Mouse (Mus musculus) heart, postnatal 36 days (tissue): Measurements from ENCODE around the gene Acod1. TPM values are rescaled to one million over a fixed set of nuclear protein-coding genes. Genes with fewer than 3 reads are reported as not detected.

Source experiments
- DNase-seq, 2 experiments: peaks; one replicate each; pipeline ENCODE4 v3.0.0; 2021 to 2022
- intact Hi-C: fragments of 180-260 bp; cut with DNase I; formaldehyde crosslinking; loops from one replicate; pipeline ENCODE4 v1.15.1; 2025
- total RNA-seq, 2 experiments: library from RNA; stranded (reverse); gene quantifications; 2 replicates each; pipeline ENCODE4 v1.2.3; 2021

Acod1 gene
- not detected for total RNA-seq

DNA sequence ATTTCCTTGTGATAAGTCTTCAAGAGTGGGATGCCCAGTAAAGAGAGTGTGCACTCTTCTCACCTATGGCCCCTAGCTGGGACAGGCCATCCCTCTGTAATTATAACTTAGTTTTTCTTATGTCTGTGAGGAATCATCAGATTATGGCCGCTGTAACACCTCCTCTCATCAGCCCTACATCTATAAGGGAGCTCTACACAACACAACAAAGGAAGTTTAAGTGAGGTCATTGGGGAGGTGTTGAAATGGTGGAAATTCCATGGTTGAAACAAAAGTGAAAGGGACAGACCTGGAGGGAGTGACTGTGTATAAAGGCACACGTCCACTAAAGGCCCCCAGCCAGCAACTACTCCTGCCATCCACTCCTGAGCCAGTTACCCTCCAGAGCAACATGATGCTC lies at the start of gene Acod1:
Gene Acod1 (plus strand): TSS at position 301 of the 400 bp plus-strand sequence.
- no peak for DNase-seq
- intact Hi-C loops = no loop called here

DNA sequence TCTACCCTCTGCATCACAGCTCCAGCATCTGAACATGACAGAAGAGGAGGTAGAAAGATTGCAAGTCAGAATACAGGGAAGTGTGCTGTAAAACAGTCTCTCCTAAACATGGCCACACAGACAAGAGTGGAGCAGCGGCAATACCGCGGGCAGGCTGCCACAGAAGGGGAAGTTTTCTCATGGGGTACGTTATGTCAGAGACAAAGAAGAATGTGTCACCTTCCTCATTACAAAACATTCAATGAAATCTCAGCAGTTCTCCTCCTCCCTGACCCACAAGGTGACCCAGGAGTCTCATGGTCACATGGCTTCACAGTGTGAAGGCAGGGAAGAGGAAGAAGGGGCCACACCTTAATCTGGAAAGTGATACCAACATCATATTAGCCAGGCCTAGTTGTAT lies 39.0 kb upstream of the Acod1 start:
- no peak for DNase-seq
- intact Hi-C loops = no loop called here

DNA sequence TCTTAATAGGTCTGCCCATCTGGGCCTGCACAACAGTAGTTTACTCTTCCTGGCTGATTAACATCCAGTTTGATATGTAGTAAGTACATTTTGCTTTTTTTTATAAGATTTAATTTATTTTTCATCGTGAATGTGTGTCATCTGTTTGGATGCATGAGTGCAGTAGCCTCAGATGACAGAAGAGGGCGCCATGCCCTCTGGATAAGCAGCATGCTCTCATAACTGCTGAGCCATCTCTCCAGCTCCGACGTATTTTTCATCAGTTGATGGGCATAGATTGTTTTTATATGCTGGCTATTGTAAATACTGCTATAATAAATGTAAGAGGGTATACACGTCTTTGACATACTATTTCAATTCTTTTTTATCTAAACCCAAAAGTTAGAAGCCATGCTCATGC lies 35.0 kb upstream of the Acod1 start:
- DNase-seq = peak in 1 of 2 experiments; percentile 41

DNA sequence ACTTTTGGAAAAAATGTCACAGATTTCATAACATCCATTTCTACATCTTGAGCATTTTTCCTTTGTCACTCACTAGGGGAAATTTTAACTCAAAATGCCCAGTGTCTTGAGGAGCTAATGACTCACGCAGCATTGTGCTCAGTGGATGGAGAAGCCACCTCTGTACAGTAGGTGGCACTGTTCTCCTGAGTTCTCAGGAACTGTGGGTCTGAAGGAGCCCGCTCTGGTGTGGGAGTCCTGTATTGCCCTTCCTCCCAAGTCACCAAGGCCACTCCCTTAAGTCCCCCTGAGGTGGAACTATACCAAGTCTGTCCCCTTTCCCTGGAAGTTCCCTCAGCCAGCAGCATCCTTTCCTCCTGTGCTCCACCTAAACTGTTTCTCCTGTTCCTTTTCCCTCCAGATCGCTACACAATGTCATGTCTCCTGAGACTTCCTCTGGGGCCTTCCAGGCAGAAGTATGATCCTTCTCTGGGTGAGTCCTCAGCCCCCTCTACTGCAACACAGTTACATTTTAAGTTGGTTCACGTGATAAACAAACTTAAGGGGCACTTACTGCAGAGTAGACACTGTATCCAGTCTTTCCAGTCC lies 34.1 kb upstream of the Acod1 start:
- DNase-seq = peak; percentile 56 to 68
- intact Hi-C loops = loop anchor here (1.0 kb wide), 2 partner anchors 39 to 525 kb away; no protein-coding TSS in a partner anchor

More for the DNA sequence above, 35.0 kb upstream of the Acod1 start:
- intact Hi-C loops = loop anchor here (1.0 kb wide), 2 partner anchors 40 to 526 kb away; no protein-coding TSS in a partner anchor

DNA sequence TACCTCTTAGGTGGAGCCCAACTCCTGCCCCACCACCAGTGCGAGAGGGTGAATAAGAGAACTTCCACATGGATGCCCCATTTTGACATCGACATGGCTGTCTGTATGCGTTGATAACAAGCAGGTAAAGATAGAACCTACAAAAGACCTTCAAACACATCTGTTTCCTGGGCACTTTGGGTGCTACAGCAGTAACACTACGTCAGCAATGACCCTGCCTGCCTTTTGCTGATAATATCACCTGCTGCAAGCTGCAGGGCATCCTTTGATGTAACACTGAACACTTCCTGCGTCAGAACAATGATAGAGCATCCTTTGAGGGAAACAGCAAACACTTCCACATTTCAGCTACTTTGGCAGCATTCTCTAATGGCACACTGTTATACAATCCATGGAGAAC lies 29.8 kb upstream of the Acod1 start:
- no peak for DNase-seq
- intact Hi-C loops = no loop called here

DNA sequence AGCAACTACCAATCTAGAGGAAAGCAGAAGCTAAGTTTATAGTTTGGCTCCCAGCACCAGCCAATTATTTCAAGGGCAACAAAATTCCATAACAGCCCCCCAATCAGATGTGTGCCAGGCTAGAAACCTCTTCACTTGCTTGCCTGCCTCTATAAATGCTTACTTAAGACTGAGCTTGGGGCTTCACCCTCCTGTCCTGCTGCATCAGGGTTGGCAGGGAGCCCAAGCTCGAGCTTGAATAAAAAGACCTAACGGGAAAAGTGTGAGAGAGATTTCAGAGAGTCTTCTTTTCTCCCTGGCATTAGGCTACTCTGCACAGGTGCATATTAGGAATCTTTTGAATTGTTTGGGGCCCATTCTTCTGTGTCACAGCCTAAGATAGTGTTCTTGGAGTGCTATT lies 26.7 kb upstream of the Acod1 start:
- intact Hi-C loops = no loop called here

DNA sequence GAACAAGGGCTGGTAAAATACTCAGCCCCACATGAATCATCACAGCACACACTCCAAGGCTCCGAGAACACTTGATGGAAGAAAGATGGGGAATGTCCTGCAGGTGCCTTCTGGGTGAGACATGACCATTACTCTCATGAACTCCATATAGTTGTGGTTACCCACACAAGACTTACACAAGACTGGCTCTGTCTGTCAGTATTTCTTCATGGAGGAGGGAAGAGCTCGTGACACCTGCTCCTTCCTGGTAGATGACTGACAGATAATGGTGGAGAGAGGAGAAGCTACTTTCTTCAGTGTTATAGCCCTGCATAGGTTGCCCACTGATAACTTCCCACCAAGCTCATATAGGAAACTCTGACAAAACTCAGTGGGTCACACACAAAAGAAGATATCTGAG lies 17.6 kb upstream of the Acod1 start:
- no peak for DNase-seq
- intact Hi-C loops = loop anchor here (2.0 kb wide), 1 partner anchor 14 kb away; no protein-coding TSS in a partner anchor

More for the DNA sequence above, 26.7 kb upstream of the Acod1 start:
- no peak for DNase-seq

DNA sequence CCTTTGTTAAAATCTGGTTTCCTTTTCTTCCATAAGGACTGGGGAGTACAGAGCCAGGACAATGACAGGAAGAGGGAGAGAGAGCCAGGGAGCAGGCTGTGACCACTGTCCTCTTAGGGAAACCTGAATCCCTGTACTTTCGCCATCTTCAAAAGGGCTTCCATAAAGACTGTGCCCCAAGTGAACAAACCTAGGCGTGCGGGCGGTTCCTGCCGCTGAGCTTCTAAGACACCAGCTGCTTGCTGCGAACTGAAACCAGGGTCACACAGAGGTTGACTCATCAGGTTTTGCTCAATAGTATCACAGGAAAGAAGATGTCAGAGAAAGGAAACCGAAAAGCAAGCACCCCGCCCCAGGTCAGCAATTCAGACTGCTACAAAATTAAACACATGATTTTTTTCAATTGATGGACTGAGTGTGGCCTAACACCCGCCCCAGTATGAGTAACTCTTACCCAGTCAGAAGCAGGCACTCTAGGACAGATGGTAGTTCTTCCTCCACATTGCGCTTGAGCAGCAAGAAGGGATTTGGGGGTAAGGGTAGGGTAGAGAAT lies 13.4 kb upstream of the Acod1 start:
- intact Hi-C loops = no loop called here
- DNase-seq = peak; percentile 13 to 28

DNA sequence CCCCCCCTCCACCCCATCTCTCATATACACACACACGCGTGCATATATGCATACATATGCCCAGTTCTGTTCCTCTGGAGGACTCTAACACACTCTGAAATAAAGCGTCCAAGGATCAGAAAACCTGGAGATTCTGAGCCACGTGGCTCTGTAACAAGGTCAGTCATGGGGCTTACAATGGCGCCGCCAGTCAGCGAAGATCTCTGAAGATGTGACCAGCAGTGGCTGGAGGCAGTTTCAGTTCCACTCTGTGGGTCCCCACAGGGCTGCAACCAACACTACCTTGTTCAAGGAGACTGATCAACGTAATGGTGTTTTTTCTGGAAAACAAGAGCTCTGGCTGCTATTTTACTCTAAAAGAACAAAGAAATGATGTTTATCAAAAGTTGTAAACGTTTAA lies 12.7 kb upstream of the Acod1 start:
- intact Hi-C loops = no loop called here
- no peak for DNase-seq

DNA sequence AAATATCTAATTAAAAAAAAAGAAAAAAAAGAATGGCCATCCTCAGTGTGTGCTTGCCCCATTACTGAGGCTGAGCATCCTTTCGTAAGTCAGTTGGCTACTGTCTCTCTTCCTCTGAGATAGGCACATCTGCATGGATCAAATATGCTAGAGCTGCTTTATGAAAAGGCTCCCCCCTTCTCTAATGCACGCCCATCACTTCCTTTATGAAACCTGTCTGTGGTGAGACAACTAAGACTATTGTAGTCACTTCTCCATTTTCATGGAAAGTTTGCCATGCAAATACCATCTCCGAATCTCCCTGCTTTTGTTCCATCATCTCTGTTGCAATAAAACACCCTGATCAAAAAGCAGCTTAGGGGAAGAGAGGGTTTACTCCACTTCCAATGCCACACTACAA lies 9.8 kb upstream of the Acod1 start:
- DNase-seq = no peak
- intact Hi-C loops = no loop called here

DNA sequence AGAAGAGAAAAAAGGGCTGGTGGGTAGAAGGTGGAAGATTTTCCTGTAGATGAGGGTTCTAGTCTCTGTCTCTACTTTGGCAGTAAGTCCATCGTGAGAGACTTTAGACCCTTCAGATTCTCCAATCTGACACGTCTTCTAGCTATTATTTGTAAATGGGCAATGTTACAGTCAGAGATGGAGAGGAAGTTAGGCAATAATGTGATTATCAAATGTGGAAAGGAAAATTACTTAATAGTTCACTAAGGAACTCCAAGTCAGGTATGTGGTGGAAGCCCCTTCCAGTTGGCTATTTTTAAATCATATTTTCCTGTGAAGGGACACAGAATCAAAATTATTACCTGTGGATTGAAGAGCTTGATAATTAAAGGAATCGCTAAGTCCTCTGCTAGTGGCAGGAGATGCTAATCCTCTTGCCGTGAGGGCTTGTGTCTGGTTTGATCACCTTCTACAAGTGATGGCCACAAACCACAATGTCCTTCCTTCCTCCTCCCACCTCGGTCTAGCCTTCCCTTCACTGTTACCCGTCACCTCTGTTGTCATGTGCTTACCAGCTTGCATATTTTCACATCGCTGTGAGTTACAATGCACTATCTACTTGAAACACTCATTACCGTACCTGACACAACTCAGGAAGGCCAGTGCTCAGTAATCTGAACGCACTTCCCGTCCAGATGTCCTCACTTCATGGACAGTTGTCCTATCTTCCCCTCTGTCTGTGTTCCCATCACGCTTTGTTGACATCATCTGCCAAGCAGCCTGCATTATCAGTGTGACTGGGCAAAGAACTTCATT lies 1.7 kb downstream of the Acod1 start:
- intact Hi-C loops = no loop called here

DNA sequence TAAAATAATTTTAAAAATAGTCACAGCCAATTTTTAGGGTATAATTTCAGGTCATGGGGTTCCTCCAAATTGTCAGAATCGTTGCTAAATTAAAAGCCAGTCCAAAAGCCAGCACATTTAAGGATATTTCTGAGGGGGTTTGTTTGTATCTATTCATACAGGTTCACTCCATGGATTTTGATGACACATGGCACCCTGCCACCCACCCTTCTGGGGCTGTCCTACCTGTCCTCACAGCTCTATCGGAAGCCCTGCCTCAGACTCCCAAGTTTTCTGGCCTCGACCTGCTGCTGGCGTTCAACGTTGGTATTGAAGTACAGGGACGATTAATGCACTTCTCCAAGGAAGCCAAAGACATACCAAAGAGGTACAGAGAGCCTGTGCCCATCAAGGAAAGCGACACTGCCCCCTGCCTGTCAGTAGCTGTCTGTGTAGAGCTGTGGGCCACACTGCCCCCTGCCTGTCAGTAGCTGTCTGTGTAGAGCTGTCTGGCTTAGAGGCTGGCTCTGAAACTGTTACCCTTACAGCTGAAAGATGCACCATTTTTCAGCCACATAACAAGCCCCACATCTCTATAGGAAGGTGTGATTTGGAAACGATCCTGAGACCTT lies 4.5 kb downstream of the Acod1 start:
- intact Hi-C loops = loop anchor here (1.0 kb wide), 1 partner anchor 39 kb away; no protein-coding TSS in a partner anchor
- DNase-seq = peak; percentile 80 to 84

More for the DNA sequence above, 1.7 kb downstream of the Acod1 start:
- no peak for DNase-seq

DNA sequence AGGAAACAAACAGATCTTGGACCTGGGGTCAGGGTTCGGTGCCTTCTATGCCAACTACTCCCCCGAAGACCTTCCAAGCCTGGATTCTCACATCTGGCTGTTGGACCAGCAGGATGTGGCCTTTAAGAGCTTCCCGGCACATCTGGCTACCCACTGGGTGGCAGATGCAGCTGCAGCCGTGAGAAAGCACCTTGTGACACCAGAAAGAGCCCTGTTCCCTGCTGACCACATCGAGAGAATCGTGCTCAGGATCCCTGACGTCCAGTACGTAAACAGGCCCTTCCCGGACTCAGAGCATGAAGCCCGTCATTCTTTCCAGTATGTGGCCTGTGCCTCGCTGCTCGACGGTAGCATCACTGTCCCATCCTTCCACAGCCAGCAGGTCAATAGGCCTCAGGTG lies 8.0 kb downstream of the Acod1 start:
- intact Hi-C loops = no loop called here
- DNase-seq = no peak

DNA sequence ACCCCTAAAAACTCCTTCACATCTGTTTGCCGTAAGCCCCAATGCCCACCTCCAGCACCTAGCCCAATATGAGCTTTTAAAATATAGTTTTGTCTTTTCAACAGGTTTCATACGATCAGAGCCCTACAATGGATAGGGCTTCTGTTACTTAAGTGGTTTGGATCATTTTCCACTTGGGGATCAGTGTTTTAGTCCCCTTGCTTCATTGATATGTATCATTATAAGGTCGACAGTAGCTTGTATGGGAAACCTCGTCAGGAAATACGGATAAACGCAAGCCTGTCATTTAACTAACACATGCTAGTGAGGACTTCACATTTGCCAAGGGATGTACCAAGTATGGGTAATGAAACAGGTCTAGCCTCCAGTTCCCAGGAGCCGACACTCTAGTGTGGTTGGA lies 9.8 kb downstream of the Acod1 start:
- intact Hi-C loops = no loop called here

DNA sequence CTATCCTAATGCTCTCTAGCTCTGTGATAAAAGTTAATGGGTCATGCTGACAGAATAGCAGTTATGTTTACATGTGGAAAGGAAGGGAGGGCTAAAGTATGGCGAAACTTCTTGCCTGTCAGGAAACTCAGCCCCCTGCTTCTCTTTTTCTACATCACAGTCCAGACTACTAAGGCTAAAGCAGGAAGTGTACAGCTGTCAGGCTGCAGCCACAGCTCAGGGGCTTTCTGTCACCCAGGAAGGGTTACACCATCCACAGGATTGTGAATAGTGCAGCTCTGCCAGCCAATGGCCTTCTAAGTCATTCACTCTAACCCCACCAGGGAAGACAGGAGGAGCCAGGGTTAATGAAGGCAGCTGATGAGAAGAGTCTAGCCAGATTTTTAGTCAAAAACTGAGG lies 12.2 kb downstream of the Acod1 start:
- intact Hi-C loops = no loop called here
- DNase-seq = no peak

More for the DNA sequence above, 9.8 kb downstream of the Acod1 start:
- DNase-seq = no peak

DNA sequence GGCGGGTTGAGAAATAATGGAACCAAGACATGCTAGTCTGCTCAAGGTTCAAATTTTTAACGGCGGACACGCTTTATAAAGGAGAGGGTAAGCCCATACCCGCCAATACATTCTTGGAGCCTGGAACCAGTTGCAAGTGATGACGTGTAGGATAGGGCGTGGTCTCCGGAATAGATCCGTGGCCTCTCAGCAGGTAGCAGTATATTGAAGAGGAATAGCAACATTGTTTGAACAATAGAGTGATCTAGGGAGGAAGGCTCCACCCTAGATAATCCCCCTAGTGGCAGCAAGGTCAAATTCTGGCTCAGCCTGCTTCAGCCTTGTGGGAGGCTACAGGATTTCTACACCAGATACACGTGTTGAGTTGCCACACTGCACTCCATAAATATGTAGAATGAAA lies 12.7 kb downstream of the Acod1 start:
- no peak for DNase-seq
- intact Hi-C loops = no loop called here

DNA sequence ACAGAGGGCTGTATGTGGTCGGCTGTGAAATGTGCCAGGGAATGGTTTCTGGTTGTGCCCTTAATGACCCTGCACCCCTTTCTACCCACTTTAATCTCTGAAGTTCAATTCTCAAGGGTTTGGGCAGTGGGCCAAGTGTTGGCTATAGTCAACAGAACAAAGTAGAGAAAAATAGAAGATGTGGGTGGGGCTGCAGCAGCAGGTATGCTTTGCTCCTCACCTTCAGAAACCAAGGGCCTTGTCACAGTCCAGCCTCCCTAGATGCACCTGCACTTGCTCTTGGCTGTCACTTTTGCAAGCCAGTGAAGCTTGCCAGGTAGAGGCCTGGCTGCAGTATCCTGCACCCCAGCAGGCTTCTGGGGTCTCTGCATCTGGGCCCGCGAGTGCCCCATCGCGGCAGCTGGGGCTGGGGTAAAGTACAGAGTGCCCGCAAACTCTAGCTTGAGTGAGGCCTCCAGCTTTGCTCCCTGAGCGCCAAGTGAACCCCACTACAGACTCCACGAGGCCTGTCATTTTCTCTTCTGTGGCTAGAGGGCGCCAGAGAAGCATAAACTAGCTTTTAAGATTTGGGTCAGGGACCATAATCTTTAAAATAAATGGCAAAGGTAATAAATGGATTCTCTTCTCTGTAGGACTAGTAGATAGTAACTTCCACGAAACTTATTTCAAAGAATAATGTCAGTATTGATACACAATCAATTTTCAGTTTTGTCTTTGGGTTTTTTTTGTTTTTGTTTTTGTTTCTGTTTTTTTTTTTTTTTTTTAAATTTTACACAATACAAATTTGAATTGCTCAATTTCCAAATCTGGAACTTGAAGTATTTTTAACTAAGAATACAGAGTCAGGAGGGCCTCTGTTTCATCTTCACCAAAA lies 18.8 kb downstream of the Acod1 start:
- intact Hi-C loops = loop anchor here (5.0 to 10.0 kb wide), 5 partner anchors 67 to 629 kb away; no protein-coding TSS in a partner anchor
- peak; percentile 82 to 89 for DNase-seq

DNA sequence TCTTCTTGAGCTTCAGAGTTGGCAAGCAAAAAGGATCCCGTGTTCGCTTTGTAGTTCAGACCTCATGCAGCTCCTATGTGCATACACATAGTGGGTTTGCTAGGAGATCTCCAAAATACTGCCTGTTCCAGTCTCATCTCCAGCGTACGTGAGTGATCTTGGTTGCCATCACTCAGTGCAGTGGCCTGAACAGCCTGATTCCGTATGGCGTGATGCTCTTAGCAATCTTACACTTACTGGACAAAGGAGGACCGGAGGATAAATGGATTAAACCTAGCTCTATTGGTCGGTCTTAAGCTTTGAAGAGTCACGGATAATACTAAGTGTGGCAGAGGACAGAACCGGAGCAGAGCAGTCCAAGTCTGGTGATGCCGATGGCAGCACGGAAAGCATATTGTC lies 22.7 kb downstream of the Acod1 start:
- intact Hi-C loops = loop anchor here (5.0 to 10.0 kb wide), 5 partner anchors 63 to 625 kb away; no protein-coding TSS in a partner anchor
- DNase-seq = no peak

DNA sequence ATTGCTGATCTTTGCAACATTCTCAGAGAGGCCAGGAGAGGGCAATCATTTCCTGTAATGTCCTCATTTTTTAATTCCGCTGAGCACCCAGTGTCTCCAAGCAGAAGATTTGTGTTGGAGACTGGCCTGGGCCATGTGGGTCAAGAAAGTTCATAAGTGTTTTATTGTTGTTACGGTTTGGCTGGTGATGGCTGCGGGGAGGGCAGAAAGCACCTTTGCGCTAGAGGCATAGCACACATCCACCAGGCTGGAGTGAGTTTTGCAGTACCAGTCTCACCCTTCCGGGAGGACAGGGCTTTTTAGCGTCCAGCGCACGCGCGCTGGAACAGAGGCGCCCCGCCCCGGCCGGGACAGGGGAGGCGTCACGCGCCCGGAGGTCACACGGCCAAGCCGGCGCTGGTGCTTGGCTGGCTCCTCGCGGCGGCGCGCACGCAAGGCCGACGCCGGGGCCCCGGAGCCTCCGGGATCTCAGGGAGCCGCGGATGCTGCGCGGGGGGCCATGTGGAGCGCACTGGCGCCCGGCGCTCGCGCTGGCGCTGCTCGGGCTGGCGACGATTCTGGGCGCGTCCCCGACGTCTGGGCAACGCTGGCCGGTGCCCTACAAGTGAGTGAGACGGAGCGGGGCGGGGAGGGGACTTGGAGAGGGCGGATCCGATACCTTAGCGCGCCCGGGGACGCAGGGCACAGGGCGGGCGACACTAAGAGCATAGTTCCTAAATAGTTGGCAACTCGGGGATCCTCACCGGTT lies 23.3 kb downstream of the Acod1 start, which contains the start of gene Cln5:
Gene Cln5 (plus strand): TSS at position 353 of the 748 bp plus-strand sequence.
- DNase-seq = peak; percentile 94 to 95
- intact Hi-C loops = loop anchor here (1.0 to 10.0 kb wide), 8 partner anchors 17 to 625 kb away; partner anchors contain the start of gene Mycbp2
